Mouse (Mus musculus): Measurements from ENCODE around the gene Ptpn12.
A peak's percentile ranks its signal among the peaks of the same experiment; 100 is the strongest.

Gene Ptpn12

DNA sequence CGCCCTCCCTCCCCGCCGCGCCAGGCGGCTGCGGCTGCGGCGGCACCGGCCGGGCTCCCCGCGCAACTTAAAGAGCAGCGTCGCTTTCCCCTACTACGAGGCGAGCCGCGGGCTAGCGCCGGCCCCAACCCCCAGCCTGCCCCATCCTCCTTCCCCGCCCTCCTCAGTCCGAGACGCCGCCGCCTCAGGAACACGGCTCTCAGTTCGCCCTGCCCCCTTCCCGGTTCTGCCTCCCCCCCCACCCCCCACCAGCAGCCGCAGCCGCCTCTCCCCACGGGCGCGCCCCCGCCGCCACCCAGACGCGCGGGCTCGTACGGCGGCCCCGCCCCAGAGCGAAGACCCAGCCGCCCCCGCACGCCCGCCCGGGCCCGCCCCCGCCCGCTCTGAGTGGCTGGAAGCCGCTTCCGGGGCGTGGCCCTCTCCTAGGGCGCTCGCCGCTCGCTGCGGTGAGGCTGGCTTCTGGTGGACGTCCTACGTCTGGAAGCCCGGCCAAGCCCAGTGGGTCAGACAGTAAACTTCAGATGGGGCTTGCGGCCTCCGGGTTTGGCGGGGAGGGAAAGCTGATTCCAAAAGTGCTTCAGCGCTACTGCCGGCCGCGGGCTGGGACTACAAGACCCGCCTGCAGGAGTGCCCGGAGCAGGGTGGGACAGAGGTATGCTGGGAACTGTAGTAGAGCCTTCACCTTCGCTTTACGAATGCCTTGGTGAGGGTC is at the start of gene Ptpn12:
Gene Ptpn12, minus strand, starts transcription at position 92 of the 712 bp plus-strand sequence.
- DNase-seq (ENCODE audit: low spot score): peak; percentile 90

DNA sequence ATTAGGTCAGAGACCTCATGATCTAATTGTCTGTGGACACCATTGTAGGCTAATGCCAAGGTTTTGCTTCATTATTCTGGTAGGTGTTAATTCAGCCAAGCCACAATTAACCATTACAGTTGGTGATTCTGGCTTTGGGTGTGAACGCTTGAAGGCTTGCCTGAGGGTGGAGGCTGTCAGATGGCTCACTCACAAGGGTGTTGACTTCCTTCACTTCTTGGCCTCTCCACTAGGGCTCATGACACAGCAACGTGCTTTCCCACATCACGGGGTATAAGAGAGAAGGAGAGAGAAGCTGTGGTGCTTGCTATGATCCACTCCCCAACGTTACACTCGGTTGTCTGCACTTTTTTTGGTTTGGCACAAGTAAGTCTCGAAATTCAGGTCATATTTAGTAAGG is 35.5 kb upstream of the Ptpn12 start:
- DNase-seq (ENCODE audit: low spot score): no peak

DNA sequence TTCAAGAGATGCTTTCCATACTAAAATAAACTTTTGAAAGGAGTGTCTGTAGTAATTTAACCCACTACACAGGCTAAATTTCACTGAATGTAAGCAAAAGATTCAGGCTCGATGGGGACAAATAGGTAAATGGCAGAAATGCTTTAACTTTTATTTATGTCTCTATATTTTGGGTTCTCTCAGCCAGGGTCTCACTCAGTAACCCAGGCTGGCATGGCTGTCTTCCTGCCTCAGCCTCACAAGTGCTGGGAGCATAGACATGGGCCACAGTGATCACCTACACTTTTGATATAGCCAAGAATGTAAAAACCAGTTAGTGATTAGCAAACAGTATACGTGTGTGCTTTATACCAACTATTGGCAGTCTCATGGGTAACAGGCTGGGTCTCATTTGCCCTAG is 1.5 kb upstream of the Ptpn12 start:
- no peak for DNase-seq (ENCODE audit: low spot score)

DNA sequence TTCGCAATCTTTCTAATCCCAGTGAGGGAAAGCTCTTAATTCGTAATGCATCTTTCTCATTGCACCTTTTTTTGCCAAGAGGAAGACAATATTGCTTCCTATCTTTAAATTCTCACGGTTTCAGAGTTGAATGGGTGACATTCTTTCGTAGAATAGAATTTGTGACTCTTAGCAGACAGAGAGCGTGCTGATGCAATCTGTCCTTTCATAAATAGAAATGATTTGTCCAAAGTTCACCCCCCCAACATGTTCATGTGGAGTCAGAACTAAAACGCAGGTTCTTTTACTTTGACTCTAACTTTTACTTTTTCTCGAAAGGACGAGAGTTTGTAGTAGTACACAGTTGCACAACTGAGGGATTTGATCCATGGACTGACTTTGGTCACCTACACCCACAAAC is 884 bp upstream of the Ptpn12 start:
- DNase-seq (ENCODE audit: low spot score): no peak

DNA sequence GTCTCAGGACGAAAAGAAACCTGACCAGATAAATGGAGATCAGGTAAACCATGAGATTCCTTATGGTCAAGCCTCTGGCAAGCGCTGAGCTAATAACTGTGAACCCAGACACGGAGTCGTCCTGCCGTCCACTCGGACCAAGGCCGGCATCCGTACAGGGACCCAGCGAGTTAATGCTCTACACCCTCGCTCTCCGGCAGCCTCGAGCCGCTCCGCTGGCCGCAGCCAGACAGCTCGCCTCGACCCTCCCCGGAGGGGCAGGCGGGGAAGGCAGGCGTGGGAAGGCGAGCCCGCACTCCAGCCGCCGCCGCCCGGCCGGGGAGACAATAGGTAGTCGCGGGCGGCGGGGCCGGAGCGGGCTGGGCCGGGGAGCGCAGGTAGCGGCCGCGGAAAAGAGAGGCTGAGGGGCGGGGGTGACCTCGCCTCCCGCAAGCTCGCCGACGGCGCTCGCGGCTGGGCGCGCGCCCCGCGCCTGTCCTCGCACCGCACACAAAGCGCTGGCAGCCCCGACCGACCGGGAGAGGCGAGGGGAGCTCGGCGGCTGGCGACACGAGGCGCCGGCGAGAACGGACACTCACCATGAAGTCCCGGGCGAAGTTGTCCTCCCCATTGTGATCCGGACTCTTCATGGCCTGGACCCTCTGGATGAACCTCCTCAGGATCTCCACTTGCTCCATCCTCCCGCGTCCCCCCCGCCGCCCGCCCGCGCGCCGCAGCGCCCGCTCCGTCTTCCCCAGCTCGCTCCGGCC is 466 bp downstream of the Ptpn12 start:
- no peak for DNase-seq (ENCODE audit: low spot score)

DNA sequence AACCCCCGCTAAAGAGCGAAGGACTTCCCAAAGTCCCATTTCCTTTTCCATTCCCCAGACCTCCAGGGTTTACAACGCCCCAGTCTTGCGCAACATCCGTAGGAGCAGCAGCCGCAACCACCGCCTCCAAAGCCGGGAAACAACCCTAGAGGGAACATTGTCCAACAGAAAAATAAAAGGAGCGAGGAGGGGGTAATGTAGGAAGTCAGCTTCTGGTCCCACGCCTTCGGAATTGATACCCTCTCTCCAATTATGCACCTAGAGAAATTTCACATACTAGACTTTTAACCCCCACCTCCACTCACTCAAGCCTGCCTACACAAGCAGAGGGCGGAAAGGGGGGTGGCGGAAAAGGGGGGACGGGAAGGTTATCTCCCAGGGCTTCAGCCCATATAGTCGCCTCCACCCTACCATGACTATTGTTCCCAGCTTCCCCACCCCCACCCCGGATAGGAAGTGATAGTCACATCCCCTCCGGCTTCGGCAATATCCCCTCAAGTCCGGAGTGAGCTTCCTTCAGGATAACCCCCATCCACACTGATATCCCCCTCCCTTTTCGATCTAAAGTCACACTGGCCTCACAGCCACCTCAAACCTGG is 1.1 kb downstream of the Ptpn12 start:
- DNase-seq (ENCODE audit: low spot score): peak; percentile 53

DNA sequence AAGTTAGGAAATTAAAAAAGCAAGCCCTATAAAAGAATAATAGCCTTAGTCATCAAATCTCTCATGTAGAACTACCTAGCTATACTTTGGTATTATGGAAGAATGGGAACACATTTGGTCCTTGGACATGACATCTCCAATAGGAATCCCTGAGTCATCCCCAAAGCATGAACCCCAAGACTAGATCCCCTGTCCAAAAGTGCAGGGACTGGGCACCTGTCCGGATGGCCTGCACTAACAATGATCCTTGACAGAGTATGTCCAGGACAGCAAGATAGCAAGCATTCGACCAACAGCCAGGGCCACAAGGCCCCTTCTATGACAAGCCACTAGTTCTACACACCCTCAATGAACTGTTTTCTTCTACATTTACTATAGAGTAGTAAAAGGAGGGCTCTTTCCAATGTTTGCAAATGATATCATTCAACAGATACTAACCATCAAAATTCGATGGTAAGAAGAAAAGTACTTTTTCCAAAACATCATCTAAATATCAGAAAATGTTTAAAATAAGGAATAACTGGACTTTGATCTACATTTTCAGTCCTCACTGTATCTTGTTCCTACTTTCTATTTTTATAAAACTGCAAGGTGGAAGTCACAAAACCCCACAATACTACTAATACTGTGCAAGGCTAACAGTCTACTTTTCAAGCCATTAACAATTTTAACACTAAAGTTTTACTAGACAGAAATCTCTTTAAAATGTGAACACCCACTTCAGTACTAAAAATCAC is 2.0 kb downstream of the Ptpn12 start:
- peak; percentile 17 for DNase-seq (ENCODE audit: low spot score)

DNA sequence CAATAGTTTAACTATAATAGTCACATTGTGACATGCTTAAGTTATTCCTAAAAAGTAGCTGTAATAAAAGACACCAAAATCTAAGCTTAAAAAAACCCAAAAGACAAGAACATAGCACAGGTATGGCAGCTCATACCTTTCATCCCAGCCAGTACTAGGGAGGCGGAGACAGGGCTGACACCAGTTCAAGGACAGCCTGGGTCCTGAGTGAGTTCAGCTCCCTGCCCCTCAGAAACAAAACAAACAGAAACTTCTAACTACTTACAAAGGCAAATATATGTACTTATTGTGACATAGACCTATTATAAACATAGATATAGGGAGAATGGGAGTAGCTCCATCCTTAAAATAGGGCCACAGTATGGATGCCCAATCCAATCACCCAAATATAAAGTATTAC is 3.2 kb downstream of the Ptpn12 start:
- no peak for DNase-seq (ENCODE audit: low spot score)

DNA sequence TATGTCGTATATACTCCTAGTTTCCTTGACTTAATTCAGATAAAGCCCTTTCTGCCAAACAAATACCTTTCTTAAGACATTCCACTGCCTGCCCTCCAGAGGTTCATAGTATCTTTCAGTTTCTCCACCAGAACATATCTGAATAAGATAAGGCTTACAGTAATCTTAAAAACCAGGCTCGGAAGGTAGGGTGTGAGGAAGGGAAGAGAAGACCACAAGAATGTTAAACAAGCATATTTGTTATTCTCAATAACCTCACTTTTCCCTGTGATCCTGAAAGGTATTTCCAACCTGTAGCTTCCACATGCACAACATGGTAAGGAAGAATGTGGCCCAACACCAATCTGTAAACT is 5.0 kb downstream of the Ptpn12 start:
- peak; percentile 52 for DNase-seq (ENCODE audit: low spot score)

DNA sequence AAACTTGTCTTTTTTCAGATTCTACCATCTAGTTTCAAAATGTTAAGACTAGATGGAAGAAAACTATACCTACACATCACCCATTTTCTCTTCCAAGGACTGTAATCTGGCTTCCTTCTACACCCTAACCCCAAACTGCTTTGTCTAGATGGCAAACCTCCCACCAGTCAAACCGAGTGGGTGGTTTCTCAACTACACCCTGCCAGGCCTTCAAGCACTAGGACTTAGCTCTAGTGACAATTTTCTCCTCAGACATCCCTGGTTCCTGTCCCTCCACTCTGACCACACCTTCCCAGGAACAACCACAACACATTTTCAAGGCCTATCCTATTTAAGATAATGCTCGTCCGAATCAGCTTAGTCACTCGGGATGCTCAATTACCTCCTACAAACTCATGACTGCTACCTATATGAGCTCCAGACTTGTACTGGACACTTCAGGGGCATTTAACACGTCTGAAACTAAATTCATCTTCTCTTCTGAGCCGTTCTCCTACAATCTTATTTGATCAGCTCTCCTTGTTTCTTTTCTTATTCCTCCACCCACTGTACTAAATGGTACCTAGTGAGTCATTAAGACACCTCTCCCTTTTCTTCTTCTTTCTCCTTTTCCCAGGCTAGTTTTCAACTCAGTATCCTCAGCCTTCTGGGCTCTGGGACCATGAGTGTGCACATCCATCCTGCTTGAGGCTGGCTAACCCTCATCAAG is 5.5 kb downstream of the Ptpn12 start:
- DNase-seq (ENCODE audit: low spot score): peak; percentile 56

DNA sequence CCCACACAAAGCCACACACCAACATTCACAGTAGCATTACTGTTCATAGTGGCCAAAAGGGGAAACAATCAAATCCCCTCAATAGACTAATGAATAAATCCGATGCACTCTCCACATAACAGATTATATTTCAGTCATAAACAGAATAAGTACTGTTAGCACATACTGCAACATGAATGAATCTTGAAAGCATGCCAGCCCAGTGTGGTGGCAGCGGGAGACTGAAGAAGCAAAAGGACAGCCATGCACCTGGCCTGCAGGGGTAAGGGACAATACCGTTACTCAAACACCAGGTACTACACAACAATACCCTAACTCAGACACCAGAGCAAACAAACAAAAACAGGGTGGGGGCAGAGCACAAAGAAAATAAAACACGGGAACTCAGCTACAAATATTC is 6.7 kb downstream of the Ptpn12 start:
- DNase-seq (ENCODE audit: low spot score): no peak

DNA sequence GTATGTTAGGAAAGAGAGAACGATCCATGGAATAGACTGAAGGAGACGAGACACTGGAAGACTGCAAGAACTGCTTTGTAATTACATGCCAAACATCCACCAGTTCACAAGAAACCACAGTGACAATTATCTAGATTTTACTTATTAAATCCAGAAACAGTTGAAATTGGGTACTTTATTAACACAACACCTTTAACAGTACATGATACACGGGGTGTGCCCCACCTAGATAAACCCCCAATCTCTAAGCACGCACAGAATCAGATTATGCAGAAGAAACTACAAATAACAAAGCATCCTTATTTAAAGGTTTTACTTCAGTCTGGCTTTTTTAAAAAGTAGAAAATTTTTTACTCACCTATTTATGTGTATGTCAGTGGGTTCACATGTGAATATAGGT is 8.6 kb downstream of the Ptpn12 start:
- no peak for DNase-seq (ENCODE audit: low spot score)

DNA sequence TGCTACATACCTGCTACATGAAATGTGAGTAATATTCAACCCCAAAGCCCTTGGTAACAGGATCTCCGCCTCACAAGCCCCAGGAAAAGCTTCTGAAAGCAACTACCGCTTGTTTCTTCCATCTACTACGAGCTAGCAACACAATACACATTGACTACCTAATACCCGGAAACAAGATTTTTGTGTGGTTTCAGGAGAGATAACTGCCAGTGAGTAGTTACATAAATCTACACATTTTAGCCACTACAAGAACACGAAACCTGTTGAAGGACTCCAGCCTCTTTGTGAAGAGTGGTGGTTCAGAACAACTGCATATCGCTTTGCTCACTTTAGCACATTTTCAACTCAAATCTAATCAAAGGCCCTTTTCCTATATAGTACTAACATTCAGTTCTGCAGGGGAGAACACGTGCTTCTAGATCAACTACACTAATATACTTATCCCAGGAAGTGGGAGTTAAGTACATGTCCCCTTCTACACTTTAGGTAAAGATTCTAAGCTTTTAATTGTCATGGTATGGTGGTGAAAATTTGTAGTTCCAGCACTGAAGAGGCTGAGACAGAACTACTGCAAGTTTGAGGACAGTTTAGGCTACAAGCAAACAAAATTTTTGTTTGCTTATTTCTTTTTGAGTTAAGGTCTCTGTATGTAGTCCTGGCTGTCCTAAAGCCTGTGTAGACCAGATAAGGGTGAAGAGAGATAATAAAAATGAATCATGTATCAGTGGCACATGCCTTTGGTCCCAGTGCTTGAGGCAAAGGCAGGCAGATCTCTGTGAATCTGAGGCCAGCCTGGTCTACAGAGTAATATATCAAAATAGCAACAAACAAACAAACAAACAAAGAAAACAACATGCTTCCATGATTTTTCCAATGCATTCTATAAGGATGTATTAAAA is 9.3 kb downstream of the Ptpn12 start:
- peak; percentile 14 for DNase-seq (ENCODE audit: low spot score)

DNA sequence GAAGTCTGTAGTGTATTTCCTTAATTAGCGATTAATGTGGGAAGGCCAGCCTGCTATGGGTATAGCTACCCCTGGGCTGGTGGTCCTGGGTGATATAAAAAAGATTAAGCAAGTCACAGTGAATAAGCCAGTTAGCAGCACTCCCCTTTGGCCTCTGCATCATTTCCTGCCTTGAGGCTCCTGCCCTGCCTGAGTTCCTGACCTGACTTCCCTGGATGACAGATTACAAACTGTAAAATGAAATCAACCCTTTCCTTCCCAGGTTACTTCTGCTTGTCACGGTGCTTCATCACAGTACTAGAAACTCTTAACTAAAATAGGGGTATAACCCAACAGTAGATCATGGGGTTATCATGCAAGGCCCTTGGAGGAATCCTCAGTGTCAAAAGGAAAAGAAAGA is 10.2 kb downstream of the Ptpn12 start:
- DNase-seq (ENCODE audit: low spot score): no peak

DNA sequence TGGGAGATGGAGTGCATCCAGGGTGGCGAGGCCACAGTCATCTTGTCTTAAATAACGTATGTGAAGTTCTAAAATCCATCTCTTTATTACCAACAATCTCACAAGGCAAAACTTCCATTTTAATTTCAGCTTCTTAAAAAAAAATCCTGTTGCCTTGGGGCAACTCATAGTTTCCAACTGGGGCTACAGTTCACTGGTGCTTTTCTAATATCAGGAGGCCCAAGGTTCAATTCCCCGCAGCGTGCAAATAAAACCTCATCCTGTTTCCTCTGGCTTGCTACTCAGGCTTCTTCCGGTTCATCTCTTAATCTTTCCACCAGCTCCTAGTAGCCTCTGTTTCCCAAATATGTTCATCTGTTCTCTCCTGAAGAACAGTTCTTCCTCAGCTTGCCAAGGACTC is 17.6 kb downstream of the Ptpn12 start:
- DNase-seq (ENCODE audit: low spot score): no peak

DNA sequence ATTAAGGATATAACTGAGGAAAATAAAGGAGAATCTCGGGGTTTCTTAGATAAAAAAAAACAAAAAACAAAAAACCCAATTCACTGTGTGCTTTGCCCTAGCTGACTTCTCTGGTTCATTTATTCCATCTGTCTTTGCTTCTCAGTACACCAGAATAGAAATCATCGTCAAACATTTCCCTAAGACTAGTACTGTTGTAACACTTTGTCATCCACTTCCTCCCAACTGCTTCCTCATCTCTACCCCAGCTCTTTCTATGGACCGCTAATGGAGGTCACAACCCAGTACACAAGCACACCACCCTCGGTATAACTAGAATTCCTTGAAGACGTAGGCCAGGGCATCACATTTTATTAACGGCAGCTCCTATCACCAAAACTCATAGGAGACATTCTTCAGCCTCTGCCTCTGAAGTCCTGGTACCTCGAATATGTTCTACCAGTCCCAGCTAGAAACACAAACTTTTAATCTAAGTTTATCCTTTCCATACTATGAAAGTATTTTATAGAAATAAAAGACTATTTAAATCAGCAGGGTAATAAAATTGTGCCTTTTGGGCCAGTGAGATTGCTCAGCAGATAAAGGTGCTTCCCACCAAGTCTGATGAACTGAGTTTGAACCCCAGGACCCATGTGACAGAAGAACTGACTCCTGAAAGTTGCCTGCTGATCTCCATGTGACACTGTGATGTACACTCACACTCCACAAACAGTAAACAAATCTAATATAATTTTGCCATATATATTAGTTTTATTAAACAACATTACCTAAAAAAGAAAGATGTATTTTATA is 19.8 kb downstream of the Ptpn12 start:
- DNase-seq (ENCODE audit: low spot score): no peak

DNA sequence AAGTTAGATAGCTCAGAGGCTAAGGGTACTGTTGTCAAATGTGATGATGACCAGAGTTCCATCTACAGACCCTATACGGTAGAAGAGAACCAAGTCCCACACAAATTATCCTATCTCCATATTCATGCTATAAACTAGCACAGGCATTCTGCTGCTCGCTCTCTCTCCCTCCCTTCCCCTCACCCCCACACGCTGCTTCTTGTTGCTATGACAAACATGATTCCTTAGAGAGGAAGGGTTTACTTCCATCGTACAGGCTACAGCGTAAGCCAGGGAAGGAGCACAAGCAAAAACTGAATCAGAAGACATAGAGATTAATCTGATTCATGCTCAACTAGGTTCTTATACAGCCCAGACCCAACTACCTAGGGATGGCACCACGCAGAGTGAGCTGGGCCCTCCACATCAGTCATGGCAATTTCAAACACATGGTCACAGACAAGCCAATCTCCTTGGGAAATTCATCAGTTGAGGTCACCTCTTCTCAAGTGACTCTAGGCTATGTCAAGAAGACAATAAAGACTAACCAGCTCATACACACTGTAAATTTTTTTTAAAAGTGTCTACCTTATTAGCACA is 21.2 kb downstream of the Ptpn12 start:
- DNase-seq (ENCODE audit: low spot score): no peak

DNA sequence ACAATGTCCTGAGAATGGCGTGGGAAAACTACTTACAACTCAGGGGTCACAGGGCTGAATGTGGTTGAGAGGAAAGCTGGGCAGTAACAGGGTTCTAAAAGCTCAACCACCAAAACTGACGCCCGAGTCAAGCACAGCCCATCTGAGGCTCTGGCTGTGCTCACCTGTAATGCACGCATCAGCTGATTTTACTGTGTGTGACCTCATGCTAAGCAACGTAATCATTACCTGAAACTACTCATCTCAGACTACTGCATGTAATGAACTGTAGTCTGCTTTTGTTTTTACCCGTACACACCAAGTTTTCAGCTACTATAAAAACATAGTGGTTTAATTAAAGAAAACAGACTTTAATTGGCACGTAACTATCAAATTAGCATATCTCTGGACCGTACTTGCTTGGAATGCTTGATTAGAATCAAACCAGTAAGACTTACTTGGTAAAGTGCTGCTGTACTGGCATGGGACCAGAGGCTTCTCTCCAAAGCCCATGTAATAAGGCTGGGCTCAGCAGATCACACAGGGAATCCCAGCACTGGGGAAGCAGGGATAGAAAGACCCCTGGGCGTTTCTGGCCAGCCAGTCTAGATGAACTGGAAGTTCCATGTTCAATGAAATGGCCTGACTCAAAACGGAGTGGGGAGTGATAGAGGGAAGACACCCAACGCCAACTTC is 22.2 kb downstream of the Ptpn12 start:
- no peak for DNase-seq (ENCODE audit: low spot score)

DNA sequence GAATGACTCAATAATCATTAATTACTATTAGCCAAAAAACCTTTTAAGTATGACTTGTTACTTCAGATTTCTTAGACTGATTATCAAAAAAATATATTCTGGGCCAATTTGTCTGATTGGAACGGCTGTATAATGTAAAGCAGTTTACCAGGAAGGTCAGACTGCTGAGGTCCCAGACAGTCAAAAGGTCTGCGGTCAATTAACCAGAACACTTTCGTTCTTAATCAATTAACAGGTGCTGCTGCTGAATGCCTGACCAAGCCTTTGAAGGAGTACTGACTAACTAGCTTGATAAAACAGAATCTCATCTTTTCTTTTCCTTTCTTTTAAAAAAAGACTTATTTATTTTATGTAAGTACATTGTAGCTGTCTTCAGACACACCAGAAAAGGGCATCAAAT is 23.1 kb downstream of the Ptpn12 start:
- no peak for DNase-seq (ENCODE audit: low spot score)

Data from c-Kit-positive CD71-positive TER-119-positive erythroid progenitor cells, embryonic 14.5 days (primary cell).